Mouse (Mus musculus) cerebellum, adult 11-12 months (tissue): ENCODE results near the gene Tns4.

Experiments used
- DNase-seq: peaks from one replicate; pipeline ENCODE4 v3.0.0; 2022

Tns4 gene

DNA sequence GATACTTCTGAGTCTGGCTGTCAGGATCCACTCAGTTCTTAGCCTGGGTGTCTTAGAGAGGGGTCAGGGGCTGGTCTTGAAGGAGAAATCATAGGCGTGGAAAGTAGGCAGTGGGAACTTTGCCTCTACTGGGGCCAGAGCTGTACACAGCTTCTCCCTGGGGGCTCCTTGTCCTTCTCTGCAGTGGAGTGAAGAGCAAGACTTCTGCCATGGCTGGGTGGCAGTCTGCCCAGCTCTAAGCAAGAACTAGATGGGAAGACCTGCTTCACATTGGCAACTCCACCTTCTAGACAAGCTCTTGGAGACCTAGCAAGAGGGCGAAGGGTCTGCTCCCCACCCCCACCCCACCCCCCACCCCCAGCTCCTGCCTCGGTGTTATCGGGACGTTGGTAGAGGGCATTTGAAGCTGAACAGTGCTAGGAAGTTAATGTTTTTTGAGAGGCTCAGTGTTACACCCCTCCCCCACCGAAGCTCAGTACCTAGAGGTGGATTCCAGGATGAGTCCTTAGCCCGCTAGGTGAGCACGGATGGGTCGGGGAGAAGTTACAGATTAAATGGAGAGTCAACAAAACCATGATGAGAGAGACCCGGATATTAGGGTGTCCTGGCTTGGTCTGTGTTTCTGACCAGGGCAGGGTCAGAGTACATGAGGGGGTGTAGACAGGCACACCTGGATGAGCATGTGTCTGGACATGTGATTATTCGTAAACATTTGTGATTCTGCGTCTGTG is 43.8 kb downstream of the Tns4 start:
- no peak for DNase-seq

DNA sequence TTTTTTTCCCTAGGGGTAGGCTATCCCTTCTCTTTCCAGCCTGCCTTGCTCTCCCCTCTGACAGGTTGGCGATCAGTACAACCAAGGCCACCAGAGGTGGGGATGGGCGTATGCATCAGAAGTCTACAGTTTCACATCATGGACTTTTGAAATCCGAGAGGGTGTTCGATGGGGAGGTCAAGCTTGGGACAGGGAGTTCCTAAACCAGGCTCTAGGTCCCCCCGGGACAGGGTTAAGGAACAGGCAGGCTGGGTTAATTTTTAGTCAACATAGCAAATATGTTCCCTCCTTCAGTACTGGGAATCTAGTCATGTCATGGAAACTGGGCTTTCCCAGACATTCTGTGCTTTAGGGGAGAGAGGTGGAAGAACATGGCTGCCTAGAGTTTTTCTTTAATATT is 44.8 kb downstream of the Tns4 start:
- DNase-seq: no peak

DNA sequence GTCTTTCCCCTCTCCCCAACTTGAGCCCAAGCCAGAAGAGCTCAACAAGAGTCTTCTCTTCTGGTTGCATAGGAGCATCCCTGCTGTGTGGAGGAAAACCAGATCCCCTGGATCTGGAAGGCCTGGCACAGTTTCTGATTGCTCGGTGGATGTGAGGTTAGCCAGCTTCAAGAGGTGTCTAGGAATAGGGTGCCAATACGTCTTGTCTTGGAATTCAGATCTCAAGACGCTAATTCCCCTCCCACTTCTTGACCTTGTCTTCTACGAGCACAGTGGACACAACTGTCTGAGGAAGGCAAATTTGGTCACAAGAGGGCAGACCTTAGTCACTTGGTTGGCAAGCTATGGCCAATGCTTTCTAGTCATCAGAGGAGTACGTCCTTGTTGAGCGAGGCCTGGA is 45.5 kb downstream of the Tns4 start:
- no peak for DNase-seq

DNA sequence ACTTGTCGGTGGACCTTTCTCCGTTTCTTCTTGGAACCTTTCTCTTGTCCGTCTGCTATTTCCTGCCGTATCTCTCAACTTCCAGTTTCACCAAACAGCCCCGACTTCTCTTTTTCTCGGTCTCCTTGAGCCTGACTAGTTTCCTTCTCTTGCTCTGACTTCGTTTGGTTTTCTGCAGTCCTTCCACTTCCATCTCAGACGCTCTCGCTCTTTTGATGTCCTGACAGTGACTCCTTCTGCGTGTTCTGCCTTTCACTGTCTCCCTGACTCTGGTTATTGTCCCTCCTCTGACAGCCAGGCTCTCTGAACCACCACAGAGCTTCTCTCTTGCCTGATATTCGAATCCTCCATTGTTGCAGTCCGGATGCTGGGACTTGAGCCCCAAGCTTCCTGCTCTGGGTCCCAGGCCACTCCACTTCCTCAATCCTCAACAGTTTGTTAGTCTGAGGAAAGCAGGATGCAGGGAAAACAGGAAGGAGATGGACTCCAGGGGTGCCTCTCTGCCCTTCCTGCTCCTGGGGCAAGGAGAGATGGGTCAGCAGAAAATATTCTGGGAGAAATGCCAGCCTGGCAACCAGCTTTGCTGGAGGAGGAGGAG is 46.2 kb downstream of the Tns4 start:
- no peak for DNase-seq

DNA sequence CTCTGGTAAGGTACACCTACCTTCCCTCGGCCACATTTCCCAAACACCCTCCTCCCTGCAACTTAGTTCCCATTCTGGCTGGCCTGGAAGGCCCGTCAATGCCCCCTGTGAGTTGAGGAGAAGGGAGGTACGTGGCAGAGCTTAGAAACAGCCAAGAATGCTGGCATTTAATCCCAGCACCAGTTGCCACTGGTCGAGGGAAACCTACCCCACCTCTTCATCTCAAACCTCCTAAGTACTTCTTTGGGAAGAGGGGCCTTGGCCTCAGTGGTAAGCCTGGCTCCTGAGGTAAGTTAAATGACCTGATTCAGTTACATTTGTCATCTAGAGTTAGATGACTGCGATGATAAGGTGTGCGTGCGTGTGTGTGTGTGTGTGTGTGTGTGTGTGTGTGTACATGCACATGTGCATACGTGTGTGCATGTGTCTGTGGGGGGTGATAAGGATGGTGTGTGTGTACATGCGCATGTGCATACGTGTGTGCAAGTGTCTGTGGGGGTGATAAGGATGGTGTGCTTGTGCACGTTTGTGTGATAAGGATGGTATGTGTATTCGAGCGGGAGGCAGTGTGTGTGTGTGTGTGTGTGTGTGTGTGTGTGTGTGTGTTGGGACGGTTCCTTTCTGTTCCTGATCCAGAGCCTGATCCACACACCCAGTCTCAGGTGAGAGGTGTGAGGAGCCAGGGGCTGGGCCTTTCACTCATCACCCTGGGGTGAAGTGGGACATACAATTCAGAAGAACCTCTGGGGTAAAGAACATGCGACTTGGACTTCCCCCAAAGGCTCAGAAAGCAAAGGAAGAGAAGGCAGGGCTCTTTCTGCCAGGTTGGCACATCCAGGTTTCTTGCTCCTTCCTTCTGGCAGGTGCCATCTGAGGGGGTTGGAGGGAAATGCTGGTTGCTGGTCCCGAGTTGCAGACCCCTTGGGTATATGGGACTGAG is 47.0 kb downstream of the Tns4 start:
- DNase-seq: no peak

DNA sequence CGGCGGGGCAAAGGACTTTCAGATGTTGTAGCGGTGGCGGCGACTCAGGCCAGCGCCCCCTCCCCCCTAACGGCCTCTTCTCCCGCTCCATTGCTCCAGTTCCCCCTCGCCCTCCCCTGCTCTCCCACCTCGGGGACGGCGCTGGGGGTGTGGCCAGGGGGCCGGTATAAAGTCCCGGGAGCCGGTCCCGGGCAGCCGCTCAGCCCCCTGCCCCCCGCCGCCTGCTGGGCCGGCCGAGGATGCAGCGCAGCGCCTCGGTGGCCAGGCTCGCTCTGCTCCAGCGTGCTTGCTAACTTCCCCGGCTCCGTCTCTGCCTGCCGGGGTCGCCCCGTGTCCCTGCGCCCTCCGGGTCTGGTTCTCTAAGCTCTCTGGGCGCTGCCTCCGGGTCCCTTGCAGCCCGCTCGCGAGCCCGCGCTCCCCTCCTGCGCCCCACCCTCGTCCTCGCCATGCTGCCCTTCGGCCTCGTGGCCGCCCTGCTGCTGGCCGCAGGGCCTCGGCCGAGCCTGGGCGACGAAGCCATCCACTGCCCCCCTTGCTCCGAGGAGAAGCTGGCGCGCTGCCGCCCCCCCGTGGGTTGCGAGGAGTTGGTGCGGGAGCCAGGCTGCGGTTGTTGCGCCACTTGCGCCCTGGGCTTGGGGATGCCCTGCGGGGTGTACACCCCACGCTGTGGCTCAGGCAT is 47.9 kb downstream of the Tns4 start, which contains the start of gene Igfbp4:
TSS of gene Igfbp4 (plus strand) at position 194 of the 679 bp plus-strand sequence.
- DNase-seq: no peak

DNA sequence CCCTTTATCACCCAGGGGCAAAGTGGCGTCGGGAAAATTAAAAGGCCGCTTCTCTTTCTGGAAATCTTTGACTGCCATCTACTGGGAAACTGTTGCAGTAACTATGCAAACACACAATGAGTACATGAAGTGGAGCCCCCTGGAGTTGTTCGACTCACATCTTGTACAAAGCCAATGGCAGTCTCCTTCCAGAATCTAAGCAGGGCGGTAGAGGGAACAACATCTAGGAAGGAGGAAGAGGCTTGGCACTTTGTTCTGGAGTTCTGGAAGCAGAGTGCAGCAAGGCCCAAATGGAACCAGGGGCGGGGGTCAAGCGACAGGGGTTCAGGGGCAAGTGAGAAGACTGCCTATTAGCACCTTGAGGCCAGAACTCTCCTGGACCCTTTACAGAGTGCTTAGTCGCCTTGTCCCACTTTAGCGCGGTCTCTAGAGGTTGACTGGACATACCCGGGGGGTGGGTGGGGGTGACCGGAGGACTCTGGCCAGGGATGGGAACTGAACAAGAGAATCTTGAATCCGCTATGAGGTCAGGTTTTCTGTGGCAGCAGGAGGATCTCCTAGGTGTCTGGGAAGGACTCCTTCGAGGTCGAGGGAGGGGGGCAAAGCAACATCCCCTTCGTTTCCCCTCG is 48.6 kb downstream of the Tns4 start:
- DNase-seq: no peak

DNA sequence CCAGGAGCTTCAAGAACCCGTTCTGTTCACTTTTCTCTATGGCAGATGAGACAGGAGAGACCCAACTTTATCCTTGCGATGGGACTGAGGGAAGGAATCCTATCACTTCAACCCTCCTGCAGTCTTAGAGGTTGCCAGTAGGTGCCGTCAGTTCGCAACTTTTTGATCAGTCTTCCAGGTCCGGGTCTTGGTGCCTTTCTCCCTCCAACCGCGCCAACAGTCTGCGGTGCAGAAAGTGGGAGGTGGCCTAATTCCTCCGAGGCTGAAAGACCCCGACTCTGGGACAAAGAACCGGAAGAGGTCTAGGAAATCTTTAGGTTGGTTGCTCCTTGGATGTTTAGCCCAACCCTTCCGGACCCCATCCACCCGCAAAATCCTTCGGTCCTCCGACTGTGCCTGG is 49.3 kb downstream of the Tns4 start:
- peak; percentile 21 for DNase-seq

DNA sequence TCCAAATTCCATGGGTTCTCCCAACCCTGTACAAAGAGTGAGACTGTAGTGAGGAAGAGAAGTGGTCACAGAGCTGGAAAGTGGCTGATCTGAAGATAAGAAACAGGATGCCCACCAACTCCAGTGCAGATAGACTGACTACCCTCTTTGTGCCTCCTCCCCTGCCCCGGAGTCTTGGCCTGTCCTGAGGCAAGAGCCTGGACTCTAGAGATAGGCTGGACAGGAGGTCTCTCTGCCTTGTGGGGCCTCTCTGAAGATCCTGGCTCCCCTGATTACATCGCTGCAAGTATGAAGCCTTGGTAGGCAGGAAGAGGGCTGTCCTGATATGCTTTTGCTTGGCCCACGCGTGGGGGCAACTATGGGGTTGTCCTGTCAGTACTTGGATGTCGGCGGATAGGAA is 52.9 kb downstream of the Tns4 start:
- DNase-seq: no peak

DNA sequence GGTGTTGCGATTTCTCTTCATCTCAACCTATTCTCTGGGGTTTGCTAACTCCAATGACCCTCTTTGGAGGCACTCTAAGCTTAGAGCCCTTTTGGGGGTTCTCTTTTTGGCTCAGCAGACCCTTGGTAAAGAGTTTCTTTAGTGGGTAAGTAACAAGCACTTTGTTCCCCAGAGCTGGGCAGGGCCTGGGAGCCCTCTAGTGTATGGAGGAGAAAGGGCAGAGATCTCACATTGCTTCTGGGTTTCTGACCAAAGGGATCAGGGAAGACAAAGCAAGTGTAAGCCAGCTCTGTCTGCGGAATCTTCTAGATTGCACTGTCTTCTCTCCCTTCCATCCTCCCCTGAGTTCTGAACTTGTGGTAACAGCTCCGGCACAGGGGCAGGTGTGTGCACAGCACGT is 53.8 kb downstream of the Tns4 start:
- DNase-seq: no peak

DNA sequence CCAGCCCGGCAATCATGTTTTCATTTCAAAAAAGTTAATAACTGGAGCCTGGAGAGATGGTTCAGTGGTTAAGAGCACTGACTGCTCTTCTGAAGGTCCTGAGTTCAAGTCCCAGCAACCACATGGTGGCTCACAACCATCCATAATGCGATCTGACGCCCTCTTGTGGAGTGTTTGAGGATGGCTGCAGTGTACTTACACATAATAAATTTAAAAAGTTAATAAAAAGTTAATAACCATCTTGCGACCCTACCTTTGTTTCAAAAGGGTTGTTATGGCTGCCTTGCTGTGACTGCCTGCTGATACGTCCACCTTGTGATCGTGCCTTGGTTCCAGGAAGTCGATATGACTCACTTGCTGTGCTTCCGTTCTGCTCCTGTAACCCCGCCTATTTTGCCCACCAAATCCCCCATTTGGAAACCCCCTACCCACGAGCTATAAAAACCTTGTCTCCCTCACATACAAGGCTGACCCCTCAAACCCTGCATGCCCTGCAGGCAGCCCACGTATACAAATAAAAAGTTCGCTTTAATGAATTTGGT is 62.1 kb downstream of the Tns4 start:
- DNase-seq: no peak

DNA sequence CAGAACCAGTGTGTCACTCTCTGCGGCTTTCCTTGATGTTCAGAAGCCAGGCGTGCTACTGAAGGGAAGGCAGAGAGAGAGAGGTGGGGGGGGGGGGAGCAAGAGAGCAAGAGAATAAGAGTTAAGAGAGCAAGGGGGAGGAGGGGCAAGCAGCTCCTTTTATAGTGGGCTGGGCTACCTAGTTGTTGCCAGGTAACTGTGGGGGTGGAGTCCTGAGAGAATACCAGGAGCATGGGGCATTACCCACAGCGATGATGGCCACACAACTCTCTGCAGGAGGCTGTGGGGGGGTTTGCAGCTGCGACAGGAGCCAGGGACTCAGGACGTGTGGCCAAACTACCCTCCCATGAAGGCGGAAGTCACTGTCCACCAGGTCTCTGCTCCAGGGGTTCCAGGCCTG is 63.2 kb downstream of the Tns4 start:
- no peak for DNase-seq

DNA sequence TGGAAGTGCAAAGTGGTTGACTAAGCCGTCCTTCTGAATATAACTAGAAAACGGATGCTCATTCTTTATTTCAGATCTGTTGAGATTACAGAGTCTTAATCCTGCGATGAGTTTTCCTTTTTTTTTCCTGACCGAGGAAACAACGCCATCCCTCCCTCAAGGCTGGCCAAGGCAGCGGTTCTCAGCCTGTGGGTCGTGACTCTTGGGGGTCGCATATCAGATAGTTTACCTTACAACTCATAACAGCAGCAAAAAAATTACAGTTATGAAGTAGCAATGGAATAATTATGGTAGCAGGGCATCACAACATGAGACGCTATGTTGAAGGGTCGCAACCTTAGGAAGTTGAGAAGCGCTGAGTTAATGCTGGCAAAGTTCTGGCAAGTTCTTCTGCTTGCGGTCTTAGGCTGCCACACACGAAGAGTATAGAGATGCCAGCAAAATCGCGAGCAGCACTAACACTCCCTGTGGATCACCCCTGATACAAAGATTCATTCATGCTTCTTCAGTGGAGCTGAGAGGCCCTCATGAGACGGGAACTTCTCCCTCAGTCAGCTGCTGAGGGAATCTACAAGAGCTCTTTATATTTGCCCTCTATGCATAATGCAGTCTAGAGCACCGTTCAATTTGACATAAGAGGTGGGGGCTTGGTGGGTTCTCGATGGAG is 64.5 kb downstream of the Tns4 start:
- DNase-seq: no peak

DNA sequence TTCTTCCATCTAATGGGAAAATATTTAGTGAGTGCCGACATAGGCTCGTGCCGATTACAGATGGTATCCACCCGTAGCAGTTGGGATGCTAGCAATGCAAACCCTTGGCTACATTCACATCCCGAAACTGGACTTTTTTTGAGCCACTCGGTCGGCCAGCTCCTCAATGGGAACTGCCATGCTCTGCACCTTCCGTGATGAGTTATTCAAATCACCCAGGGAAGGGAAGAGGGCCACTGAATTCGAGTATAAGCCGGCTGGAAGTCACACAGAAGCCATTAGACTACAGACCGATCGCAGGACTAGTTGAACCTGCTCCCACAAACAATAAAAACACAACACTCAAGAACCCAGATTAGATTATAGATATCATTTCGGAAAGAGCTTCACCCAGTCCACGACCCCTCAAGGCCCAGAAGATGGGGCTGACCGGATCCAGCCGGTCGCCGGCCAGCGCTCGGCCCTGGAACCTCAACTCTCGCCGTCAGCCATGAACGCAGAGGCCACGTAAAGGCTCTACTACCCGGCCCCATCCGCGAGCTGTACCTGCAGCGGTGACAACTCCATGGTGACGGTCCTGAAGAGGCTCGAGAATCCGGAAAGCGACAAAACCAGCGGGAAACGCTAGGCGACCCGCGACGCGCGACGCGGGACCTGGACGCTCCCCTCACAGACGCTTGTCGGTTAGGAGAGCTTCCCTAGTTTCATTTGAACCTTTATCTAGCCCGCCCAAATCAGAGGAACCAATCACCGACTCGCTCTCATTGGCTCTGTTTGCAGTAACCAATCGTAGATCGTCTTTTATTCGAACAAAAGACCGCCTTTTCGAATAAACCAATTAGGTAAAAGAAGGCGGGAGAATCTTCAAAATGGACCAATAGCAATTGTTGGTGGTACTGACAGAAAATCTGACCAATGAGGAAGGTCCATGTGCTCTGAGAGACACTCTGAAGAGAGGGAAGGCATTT is 65.3 kb downstream of the Tns4 start, which contains the start of gene Top2a:
TSS of gene Top2a (minus strand) at position 690 of the 968 bp plus-strand sequence.
- peak; percentile 91 for DNase-seq

DNA sequence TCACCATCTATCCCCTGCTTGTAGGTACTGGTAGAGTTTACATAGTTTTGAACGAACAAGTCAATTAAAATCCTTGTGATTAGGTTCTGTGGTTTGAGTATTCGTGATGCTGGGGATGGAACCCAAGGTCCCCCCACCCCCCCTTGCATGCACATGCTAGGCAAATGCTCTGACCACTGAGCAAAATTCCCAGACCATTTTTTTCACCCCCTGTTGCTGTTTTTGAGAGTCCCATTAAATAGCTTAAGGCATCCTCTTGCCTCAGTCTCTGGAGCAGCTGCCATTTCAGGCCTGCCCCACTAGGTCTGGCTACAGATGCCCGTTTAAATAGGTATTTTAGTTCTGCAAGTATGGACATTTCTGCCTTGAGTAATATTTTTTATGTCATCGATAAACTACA is 66.0 kb downstream of the Tns4 start:
- DNase-seq: no peak

DNA sequence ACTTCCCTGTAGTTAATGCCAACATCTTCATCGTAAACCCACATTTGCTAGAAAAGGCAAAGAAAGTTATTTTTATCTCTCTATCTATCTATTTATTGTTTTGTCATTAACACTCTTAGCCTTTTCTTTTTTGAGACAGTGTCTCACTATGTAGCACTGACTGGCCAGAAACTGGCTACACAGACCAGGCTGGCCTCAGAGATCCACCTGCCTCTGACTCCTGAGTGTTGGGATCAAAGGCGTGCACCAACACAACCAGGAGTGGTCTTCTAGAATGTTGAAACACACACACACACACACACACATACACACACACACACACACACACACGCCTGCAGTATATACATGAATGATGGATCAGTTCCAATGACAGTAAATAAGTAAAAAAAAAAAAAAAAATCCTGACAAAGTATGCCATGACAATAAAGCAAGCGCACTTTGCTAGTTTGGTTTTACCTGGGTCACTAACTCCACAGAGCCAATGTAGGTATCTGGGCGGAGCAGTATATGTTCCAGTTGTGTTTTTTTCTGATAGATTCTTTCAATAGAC is 66.6 kb downstream of the Tns4 start:
- DNase-seq: no peak

DNA sequence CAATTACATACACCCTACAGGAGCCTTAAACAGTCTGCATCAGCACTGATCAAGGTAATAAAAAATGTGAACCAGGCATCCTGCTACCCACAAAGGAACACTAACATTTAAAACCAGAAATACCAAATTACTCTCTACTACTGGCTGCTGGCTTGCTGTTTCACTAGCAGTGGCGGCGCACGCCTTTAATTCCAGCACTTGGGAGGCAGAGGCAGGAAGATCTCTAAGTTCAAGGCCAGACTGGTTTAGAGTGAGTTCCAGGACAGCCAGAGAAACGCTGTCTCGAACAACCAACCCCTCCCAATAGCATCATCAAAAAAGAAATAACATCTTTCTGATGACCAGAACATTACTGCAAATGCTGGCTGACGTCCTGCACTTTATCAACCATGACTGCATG is 69.3 kb downstream of the Tns4 start:
- no peak for DNase-seq
